Mouse (Mus musculus): ENCODE results near the gene Magi2.
"Not testable (repeated sequence)": the region's sequence is repeated elsewhere in the genome, so short reads cannot be mapped to it uniquely, and the experiment has no call there.

Gene Magi2

GRCm38 (mm10) chr5:20242496-20242895 is 1015.7 kb downstream of the Magi2 start:
- no peak for DNase-seq (ENCODE audit: low spot score)

- no peak for DNase-seq (ENCODE audit: low spot score)
These were observed 1022.5 kb downstream of the Magi2 start for GRCm38 (mm10) chr5:20249382-20249781.

- no peak for DNase-seq (ENCODE audit: low spot score)
These were observed 1024.7 kb downstream of the Magi2 start for GRCm38 (mm10) chr5:20251541-20251940.

GRCm38 (mm10) chr5:20256150-20256868 is 1029.5 kb downstream of the Magi2 start:
- DNase-seq (ENCODE audit: low spot score): no peak

GRCm38 (mm10) chr5:20256933-20257332 is 1030.1 kb downstream of the Magi2 start:
- no peak for DNase-seq (ENCODE audit: low spot score)

- no peak for DNase-seq (ENCODE audit: low spot score)
These were observed 1030.6 kb downstream of the Magi2 start for GRCm38 (mm10) chr5:20257419-20257818.

GRCm38 (mm10) chr5:20259719-20260118 is 1032.9 kb downstream of the Magi2 start:
- DNase-seq (ENCODE audit: low spot score): no peak

- not testable (repeated sequence) for DNase-seq (ENCODE audit: low spot score)
These were observed 1045.8 kb downstream of the Magi2 start for GRCm38 (mm10) chr5:20272680-20273079.

GRCm38 (mm10) chr5:20275632-20276031 is 1048.8 kb downstream of the Magi2 start:
- DNase-seq (ENCODE audit: low spot score): no peak

GRCm38 (mm10) chr5:20285080-20285840 is 1058.4 kb downstream of the Magi2 start:
- DNase-seq (ENCODE audit: low spot score): no peak

GRCm38 (mm10) chr5:20294521-20294920 is 1067.7 kb downstream of the Magi2 start:
- DNase-seq (ENCODE audit: low spot score): no peak

GRCm38 (mm10) chr5:20299816-20300215 is 1073.0 kb downstream of the Magi2 start:
- DNase-seq (ENCODE audit: low spot score): no peak

GRCm38 (mm10) chr5:20303056-20303965 is 1076.5 kb downstream of the Magi2 start:
- no peak for DNase-seq (ENCODE audit: low spot score)

- DNase-seq (ENCODE audit: low spot score): no peak
These were observed 1094.1 kb downstream of the Magi2 start for GRCm38 (mm10) chr5:20320970-20321369.

GRCm38 (mm10) chr5:20325290-20325689 is 1098.5 kb downstream of the Magi2 start:
- no peak for DNase-seq (ENCODE audit: low spot score)

GRCm38 (mm10) chr5:20328901-20329300 is 1102.1 kb downstream of the Magi2 start:
- no peak for DNase-seq (ENCODE audit: low spot score)

GRCm38 (mm10) chr5:20330025-20330424 is 1103.2 kb downstream of the Magi2 start:
- no peak for DNase-seq (ENCODE audit: low spot score)

- no peak for DNase-seq (ENCODE audit: low spot score)
These were observed 1105.7 kb downstream of the Magi2 start for GRCm38 (mm10) chr5:20332574-20332973.

- DNase-seq (ENCODE audit: low spot score): no peak
These were observed 1107.7 kb downstream of the Magi2 start for GRCm38 (mm10) chr5:20334549-20334948.

GRCm38 (mm10) chr5:20352941-20353340 is 1126.1 kb downstream of the Magi2 start:
- DNase-seq (ENCODE audit: low spot score): no peak

GRCm38 (mm10) chr5:20358437-20358836 is 1131.6 kb downstream of the Magi2 start:
- DNase-seq (ENCODE audit: low spot score): no peak

- DNase-seq (ENCODE audit: low spot score): no peak
These were observed 1132.2 kb downstream of the Magi2 start for GRCm38 (mm10) chr5:20359021-20359420.

Data from ovary, postnatal 14 days (tissue).